Mouse (Mus musculus): ENCODE measurements at regions not wholly inside any gene's neighbourhood (a gene's known extent, or its start where the extent isn't known, plus 50 kb on each side); places are given as distances from the start of the nearest gene placed in this dataset.

- no peak for DNase-seq (ENCODE audit: low spot score in 2 of 2)
These were observed 195.9 kb downstream of the Hlx start for GRCm38 (mm10) chr1:184536311-184537200.

GRCm38 (mm10) chr1:184535691-184536090, 196.7 kb downstream of the Hlx start:
- no peak for DNase-seq (ENCODE audit: low spot score in 2 of 2)

- no peak for DNase-seq (ENCODE audit: low spot score in 2 of 2)
These were observed 197.9 kb downstream of the Hlx start for GRCm38 (mm10) chr1:184534511-184534910.

- DNase-seq (ENCODE audit: low spot score in 2 of 2), result no peak
These were observed 198.5 kb downstream of the Hlx start for GRCm38 (mm10) chr1:184533870-184534269.

GRCm38 (mm10) chr1:184532488-184533055, 199.8 kb downstream of the Hlx start:
- DNase-seq (ENCODE audit: low spot score in 2 of 2), result no peak

GRCm38 (mm10) chr1:184530606-184531320, 201.7 kb downstream of the Hlx start:
- no peak for DNase-seq (ENCODE audit: low spot score in 2 of 2)

- DNase-seq (ENCODE audit: low spot score in 2 of 2), result no peak
These were observed 206.7 kb downstream of the Hlx start for GRCm38 (mm10) chr1:184525740-184526139.

GRCm38 (mm10) chr1:184519551-184519950, 212.9 kb downstream of the Hlx start:
- DNase-seq (ENCODE audit: low spot score in 2 of 2), result no peak

GRCm38 (mm10) chr1:184504663-184505062, 227.8 kb downstream of the Hlx start:
- DNase-seq (ENCODE audit: low spot score in 2 of 2), result no peak

GRCm38 (mm10) chr1:184503827-184504355, 228.5 kb downstream of the Hlx start:
- DNase-seq (ENCODE audit: low spot score in 2 of 2), result no peak

- DNase-seq (ENCODE audit: low spot score in 2 of 2), result peak in 1 of 2 experiments; percentile 3
These were observed 231.7 kb downstream of the Hlx start for GRCm38 (mm10) chr1:184500702-184501101.

GRCm38 (mm10) chr1:184498909-184499525, 233.4 kb downstream of the Hlx start:
- no peak for DNase-seq (ENCODE audit: low spot score in 2 of 2)

- no peak for DNase-seq (ENCODE audit: low spot score in 2 of 2)
These were observed 235.4 kb downstream of the Hlx start for GRCm38 (mm10) chr1:184497007-184497406.

- DNase-seq (ENCODE audit: low spot score in 2 of 2), result no peak
These were observed 238.6 kb downstream of the Hlx start for GRCm38 (mm10) chr1:184493811-184494210.

- no peak for DNase-seq (ENCODE audit: low spot score in 2 of 2)
These were observed 240.3 kb downstream of the Hlx start for GRCm38 (mm10) chr1:184492115-184492514.

- DNase-seq (ENCODE audit: low spot score in 2 of 2), result no peak
These were observed 241.2 kb downstream of the Hlx start for GRCm38 (mm10) chr1:184491252-184491651.

GRCm38 (mm10) chr1:184487409-184487808, 245.0 kb downstream of the Hlx start:
- DNase-seq (ENCODE audit: low spot score in 2 of 2), result no peak

- DNase-seq (ENCODE audit: low spot score in 2 of 2), result no peak
These were observed 247.6 kb downstream of the Hlx start for GRCm38 (mm10) chr1:184484801-184485200.

GRCm38 (mm10) chr1:184483371-184483770, 249.0 kb downstream of the Hlx start:
- no peak for DNase-seq (ENCODE audit: low spot score in 2 of 2)

- no peak for DNase-seq (ENCODE audit: low spot score in 2 of 2)
These were observed 250.4 kb downstream of the Hlx start for GRCm38 (mm10) chr1:184482026-184482425.

GRCm38 (mm10) chr1:184480571-184481220, 251.7 kb downstream of the Hlx start:
- no peak for DNase-seq (ENCODE audit: low spot score in 2 of 2)
